Mouse (Mus musculus) liver, postnatal 0 days (tissue): ENCODE measurements around the gene Gm20661. TPM values are rescaled to one million over a fixed set of nuclear protein-coding genes. Genes with fewer than 3 reads are reported as not detected.

Experiments
- ATAC-seq: fragments of 200-750 bp; cut with Nextera tagmentation; 2 replicates; pipeline ENCODE4 v1.8.0; 2017; ENCODE audit warnings: mild to moderate bottlenecking, moderate library complexity
- DNase-seq: peaks from one replicate; pipeline ENCODE4 v3.0.0-alpha.2; 2016
- H3K27ac ChIP-seq: fragments of 300-500 bp; sonication (generic); 2 replicates; pipeline ENCODE4 v1.5.1; 2014; ENCODE audit warnings: antibody characterized with exemption, moderate library complexity, mild to moderate bottlenecking, low read depth
- H3K27me3 ChIP-seq: fragments of 300-500 bp; sonication (generic); 2 replicates; pipeline ENCODE4 v1.6.1; 2014; ENCODE audit warnings: low read length, control low read depth, mixed read lengths; ENCODE audit not compliant: insufficient read depth
- H3K36me3 ChIP-seq: fragments of 300-500 bp; sonication (generic); replicated peaks from 2 replicates; pipeline ENCODE4 v1.6.1; 2014; ENCODE audit warnings: mild to moderate bottlenecking, control low read depth, low read length, moderate library complexity, mixed read lengths; ENCODE audit not compliant: insufficient read depth
- H3K4me1 ChIP-seq: fragments of 300-500 bp; sonication (generic); 2 replicates; pipeline ENCODE4 v1.6.1; 2014; ENCODE audit warnings: antibody characterized with exemption, mild to moderate bottlenecking, control low read depth; ENCODE audit not compliant: insufficient read depth
- H3K4me2 ChIP-seq: fragments of 300-500 bp; sonication (generic); 2 replicates; pipeline ENCODE4 v1.6.1; 2014; ENCODE audit warnings: low read depth, mild to moderate bottlenecking, low read length, moderate library complexity, mixed read lengths
- H3K4me3 ChIP-seq: fragments of 300-500 bp; sonication (generic); 2 replicates; pipeline ENCODE4 v1.5.1; 2014; ENCODE audit warnings: low read depth, low read length
- H3K9ac ChIP-seq: fragments of 300-500 bp; sonication (generic); replicated peaks from 2 replicates; pipeline ENCODE4 v1.6.1; 2014; ENCODE audit warnings: mild to moderate bottlenecking, moderate library complexity
- H3K9me3 ChIP-seq: fragments of 300-500 bp; sonication (generic); 2 replicates; pipeline ENCODE4 v1.6.1; 2016; ENCODE audit warnings: mild to moderate bottlenecking, control low read depth, low read length, mixed read lengths
- CTCF ChIP-seq: sonication (generic); IDR thresholded peaks from 2 replicates; pipeline ENCODE4 v1.5.1; 2016; ENCODE audit warnings: antibody characterized with exemption, low read depth
- EP300 ChIP-seq: IDR thresholded peaks from 2 replicates; pipeline ENCODE4 v1.6.1; 2016; ENCODE audit warnings: antibody characterized with exemption, low read depth, mild to moderate bottlenecking
- WGBS: fragments of 180-500 bp; shearing (Covaris S2); extraction: QIAGEN DNeasy Blood & Tissue Kit; methylation state at CpG from one replicate; pipeline ENCODE4 v1.1.7; 2014; ENCODE audit not compliant: insufficient replicate concordance; 5-methylcytosine and 5-hydroxymethylcytosine counted together
- polyA plus RNA-seq: library from polyadenylated mRNA; unstranded; fragments of >200 nt; fragmentation: Nextera tagmentation; extraction: Ambion mirVana; gene quantifications from 2 replicates; pipeline ENCODE4 v1.2.1, GENCODE M21; 2015

Gene Gm20661
- polyA plus RNA-seq, 1 experiment from 2014 or later = 0.31 TPM

DNA sequence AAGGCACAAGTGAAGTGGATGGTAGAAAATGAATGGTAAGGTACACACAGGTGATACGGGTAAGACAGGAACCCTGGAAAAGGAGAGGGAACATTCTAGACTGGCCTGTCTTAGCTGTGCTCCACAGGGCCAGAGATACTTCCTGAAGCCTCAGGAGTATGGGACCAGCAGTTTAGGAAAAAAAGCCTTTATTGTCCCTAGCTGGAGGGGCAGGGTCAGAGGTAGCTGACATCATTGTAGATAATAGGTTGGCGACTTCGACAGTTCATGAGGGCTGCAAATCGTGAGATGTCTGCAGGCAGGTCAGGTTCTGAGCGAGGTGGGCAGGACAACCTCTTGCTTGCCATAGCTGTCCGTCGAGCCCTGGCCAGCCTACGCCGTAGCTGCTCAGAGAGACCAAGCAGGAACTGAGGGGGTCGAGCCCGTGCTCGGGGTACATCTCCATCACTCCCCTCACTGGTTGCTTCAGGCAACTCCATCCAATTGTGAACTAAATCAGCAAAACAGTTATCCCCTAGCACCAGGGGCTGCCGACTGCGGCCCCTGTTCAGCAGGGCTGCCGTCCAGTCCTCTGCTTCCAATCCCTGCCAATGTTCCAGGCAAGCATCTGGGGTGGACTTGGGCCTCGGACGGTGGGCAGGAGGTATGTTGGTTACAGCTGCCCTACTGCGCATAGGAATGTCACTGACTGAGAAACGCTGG, 1.3 kb downstream of the Gm20661 start:
- WGBS = 37% methylated on average over 19 of the region's 19 CpGs
- H3K4me1 ChIP-seq = peaks cover 57% of the 10 kb centered on the region
- DNase-seq = peak; percentile 33
- TF ChIP-seq EP300 (no peak), CTCF (no peak)
- H3K9ac ChIP-seq = peak overlapping the region; percentile 83
- peaks cover 47% of the 10 kb centered on the region for H3K36me3 ChIP-seq
- H3K27ac ChIP-seq = peak overlapping the region; percentile 95
- H3K4me2 ChIP-seq = peak overlapping the region; percentile 87
- peak overlapping the region; percentile 63 for H3K4me3 ChIP-seq
- no peak for ATAC-seq
- no peaks in the 10 kb centered on the region for H3K27me3 ChIP-seq
- no peaks in the 10 kb centered on the region for H3K9me3 ChIP-seq

DNA sequence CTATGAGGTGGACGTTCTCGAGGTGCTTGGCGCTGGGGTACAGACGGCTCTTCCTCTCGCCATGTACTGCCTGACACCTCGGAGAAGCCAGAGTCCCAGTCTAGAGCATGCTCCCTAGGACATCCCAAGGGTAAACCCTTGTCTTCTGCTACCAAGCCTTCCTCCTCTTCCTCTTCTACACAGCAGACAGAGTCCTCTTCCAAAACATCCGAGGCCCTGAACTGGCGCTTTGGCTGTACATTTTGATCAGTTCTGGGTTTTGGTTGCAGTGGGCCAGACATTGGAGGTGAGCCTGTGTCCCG, 1.8 kb downstream of the Gm20661 start:
- no peaks in the 10 kb centered on the region for H3K9me3 ChIP-seq
- H3K4me1 ChIP-seq = peaks cover 57% of the 10 kb centered on the region
- no peak for TF ChIP-seq EP300
- TF ChIP-seq CTCF = no peak
- peak overlapping the region; percentile 63 for H3K4me3 ChIP-seq
- peak overlapping the region; percentile 95 for H3K27ac ChIP-seq
- H3K4me2 ChIP-seq = peak overlapping the region; percentile 87
- ATAC-seq = no peak
- no peak for DNase-seq
- H3K36me3 ChIP-seq = peaks cover 42% of the 10 kb centered on the region
- 29% methylated on average over 9 of the region's 9 CpGs for WGBS
- peak overlapping the region; percentile 83 for H3K9ac ChIP-seq
- H3K27me3 ChIP-seq = no peaks in the 10 kb centered on the region

DNA sequence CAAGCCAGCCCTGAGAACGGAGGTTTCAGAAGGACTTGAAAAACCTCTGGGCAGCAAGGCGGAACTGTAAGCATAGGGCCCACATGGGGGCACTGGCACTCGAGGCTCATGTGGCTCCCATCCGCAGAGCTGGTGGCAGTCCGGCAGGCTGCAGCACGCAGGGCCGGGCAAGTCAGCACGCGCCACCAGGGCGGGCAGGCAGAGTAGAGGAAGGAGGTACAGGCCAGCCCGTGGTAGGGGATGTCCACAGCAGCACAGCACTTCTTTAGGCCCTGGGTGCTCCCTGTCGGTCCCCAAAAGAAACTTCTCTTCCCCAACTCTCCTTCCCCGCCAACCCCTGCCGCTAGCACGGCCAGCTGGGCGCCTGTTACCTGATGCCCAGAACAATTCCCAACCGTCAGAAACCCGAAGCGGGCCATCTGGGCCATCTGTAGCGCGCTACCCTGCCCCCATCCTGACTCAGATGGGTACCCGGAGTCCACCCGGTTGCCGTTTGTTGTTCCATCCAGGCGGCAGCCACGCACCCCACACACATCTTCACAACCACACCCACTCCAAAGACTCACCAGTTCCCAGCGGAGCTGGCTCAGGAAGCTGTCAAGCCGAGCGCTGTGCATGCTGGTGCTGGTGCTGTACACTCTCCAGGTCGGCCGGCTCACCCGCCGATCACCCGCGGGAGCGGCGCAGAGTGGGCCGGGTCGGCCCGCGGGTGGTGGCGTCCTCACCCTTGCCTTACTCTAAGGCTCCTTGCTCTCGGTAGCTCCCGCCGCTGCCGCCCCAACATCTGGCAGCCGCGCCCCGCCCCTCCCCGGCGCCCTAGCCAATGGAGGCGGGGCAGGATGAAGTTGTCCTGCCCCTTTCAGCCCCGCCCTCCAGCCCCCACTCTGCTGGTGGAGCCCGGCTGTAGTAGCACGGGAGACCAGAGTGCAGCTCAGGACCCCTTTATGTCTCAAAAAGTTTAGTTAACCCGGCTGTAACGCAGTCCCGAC, 2.6 kb downstream of the Gm20661 start, which contains the start of gene Inka1:
Gene Inka1 (minus strand): TSS at position 749 of the 989 bp plus-strand sequence.
- Histone ChIP-seq H3K36me3 (peaks cover 34% of the 10 kb centered on the region), H3K4me1 (peaks cover 50% of the 10 kb centered on the region), H3K9ac (peak within 1 kb of the TSS; percentile 83), H3K4me3 (peak within 1 kb of the TSS; percentile 63), H3K27ac (peak within 1 kb of the TSS; percentile 95), H3K9me3 (no peaks in the 10 kb centered on the region), H3K27me3 (no peaks in the 10 kb centered on the region), H3K4me2 (peak within 1 kb of the TSS; percentile 87)
- ATAC-seq = peak; percentile 73
- peak; percentile 95 for DNase-seq
- TF ChIP-seq EP300 (no peak), CTCF (peak; percentile 51)
- 3% methylated on average over 53 of the region's 58 CpGs for WGBS

DNA sequence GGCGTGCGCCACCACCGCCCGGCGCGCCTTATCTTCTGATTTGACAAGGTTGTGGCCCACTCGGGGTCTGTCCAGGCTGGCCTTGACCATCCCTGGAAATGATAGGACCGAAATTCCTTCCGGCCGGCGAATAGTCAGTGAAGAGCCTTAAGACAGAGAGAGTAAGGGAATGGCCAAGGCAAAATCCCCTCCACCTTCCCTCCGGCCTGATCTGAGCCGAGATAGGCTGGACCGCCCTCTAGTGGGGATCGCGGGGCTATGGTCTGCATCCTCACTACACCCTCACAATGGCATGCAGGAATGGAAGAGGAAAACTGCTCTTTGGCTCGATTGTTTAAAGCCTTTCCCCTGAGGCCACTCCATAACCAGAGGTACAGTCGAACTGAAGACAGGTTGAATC, 3.5 kb downstream of the Gm20661 start:
- Histone ChIP-seq H3K4me3 (peak overlapping the region; percentile 63), H3K36me3 (peaks cover 25% of the 10 kb centered on the region), H3K27ac (peak overlapping the region; percentile 95), H3K4me1 (peaks cover 40% of the 10 kb centered on the region), H3K27me3 (no peaks in the 10 kb centered on the region), H3K9me3 (no peaks in the 10 kb centered on the region), H3K4me2 (peak overlapping the region; percentile 87), H3K9ac (peak overlapping the region; percentile 83; the same call in 1 of the 2 replicates)
- ATAC-seq (peak; percentile 11; the same call in 1 of the 2 replicates), DNase-seq (peak; percentile 85)
- no peak for TF ChIP-seq EP300
- TF ChIP-seq CTCF = peak; percentile 93
- WGBS = 1% methylated on average over 18 of the region's 18 CpGs

DNA sequence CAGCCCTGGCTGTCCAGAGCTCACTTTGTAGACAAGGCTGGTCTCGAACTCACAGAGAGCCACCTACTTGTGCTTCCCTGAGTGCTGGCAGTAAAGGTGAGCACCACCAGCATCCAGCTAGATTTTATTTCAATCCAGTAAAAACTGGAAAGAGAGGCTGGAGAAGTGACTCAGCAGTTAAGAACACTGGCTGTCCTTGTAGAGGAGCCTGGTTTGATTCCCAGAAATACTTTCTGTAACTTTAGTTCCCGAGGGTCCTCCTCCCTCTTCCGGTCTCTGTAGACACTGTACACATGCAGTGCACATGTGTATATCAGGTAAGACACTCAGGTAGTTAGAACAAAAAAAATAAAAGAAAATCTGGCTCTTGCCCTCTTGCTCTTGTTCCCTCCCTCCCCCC, 5.1 kb downstream of the Gm20661 start:
- no peak for DNase-seq
- TF ChIP-seq CTCF (no peak), EP300 (no peak)
- H3K4me2 ChIP-seq = no peak overlapping the region
- WGBS = 76% methylated on average over 3 of the region's 3 CpGs
- no peak for ATAC-seq
- no peaks in the 10 kb centered on the region for H3K9me3 ChIP-seq
- peaks cover 12% of the 10 kb centered on the region for H3K36me3 ChIP-seq
- no peak overlapping the region for H3K4me3 ChIP-seq
- H3K4me1 ChIP-seq = peaks cover 24% of the 10 kb centered on the region
- H3K9ac ChIP-seq = no peak overlapping the region
- no peak overlapping the region for H3K27ac ChIP-seq
- H3K27me3 ChIP-seq = no peaks in the 10 kb centered on the region

DNA sequence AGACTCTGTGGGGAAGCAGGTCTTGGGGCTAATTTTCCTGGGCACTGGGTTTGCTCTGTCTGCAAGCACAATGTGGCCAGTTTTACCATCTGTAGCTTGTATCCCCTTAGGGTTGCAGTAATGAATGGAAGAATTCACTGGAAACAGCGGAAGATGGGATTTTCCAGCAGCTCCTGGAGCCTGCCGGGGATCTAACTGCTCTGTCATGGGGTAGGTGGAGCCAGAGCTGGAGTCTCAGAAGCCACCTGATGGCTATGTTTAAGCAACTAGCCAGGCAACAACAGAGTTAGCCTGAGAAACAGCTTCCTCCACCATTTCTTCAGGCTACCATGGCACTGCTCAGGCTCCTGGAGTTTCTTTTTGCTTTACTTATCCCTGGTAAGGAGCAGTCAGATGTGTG, 9.3 kb downstream of the Gm20661 start, which contains the start of gene Cdhr4:
Gene Cdhr4 (plus strand): TSS at position 301 of the 400 bp plus-strand sequence.
- H3K4me2 ChIP-seq = no peak within 1 kb of the TSS
- H3K9ac ChIP-seq = no peak within 1 kb of the TSS
- no peaks in the 10 kb centered on the region for H3K36me3 ChIP-seq
- WGBS = 71% methylated on average over 2 of the region's 2 CpGs
- H3K9me3 ChIP-seq = no peaks in the 10 kb centered on the region
- H3K27me3 ChIP-seq = no peaks in the 10 kb centered on the region
- DNase-seq = no peak
- H3K4me1 ChIP-seq = no peaks in the 10 kb centered on the region
- H3K27ac ChIP-seq = no peak within 1 kb of the TSS
- no peak for ATAC-seq
- TF ChIP-seq EP300 (no peak), CTCF (no peak)
- H3K4me3 ChIP-seq = no peak within 1 kb of the TSS
